Mouse (Mus musculus) ES-E14 (cell line): Measurements from ENCODE around the gene Kcnn1. TPM values are rescaled to one million over a fixed set of nuclear protein-coding genes. Genes with fewer than 3 reads are reported as not detected.

ENCODE experiments used
- DNase-seq: peaks from one replicate; pipeline ENCODE4 v3.0.0-alpha.2; 2013; ENCODE audit warnings: low read depth, low spot score
- H3K27ac ChIP-seq: 2 replicates; pipeline ENCODE4 v1.5.1; 2012; ENCODE audit warnings: low read depth, mild to moderate bottlenecking, low read length, moderate library complexity, mixed read lengths; ENCODE audit not compliant: poor library complexity, insufficient read depth, severe bottlenecking
- H3K36me3 ChIP-seq: 2 replicates; pipeline ENCODE4 v1.6.1; 2012; ENCODE audit warnings: mild to moderate bottlenecking, low read length, moderate library complexity, mixed read lengths; ENCODE audit not compliant: control insufficient read depth, poor library complexity, insufficient read depth, severe bottlenecking
- H3K4me1 ChIP-seq, 2 experiments: fragments of 150-350 bp in 1 of 2; sonication (generic) in 1 of 2; 2 replicates each; pipeline ENCODE4 v1.6.1; 2012; ENCODE audit warnings: low read length in 2 of 2, mild to moderate bottlenecking in 1 of 2, mixed read lengths in 1 of 2; ENCODE audit not compliant: control insufficient read depth in 2 of 2, insufficient read depth in 2 of 2, poor library complexity in 1 of 2
- H3K4me3 ChIP-seq, 2 experiments: fragments of 150-350 bp in 1 of 2; sonication (generic) in 1 of 2; 2 replicates each; pipeline ENCODE4 v1.5.1; 2012; ENCODE audit warnings: low read length in 2 of 2, low read depth in 1 of 2, mild to moderate bottlenecking in 1 of 2, mixed read lengths in 1 of 2; ENCODE audit not compliant: insufficient read depth in 1 of 2, poor library complexity in 1 of 2, severe bottlenecking in 1 of 2
- H3K9ac ChIP-seq: 2 replicates; pipeline ENCODE4 v1.6.1; 2012; ENCODE audit warnings: low read depth, mild to moderate bottlenecking, low read length, mixed read lengths; ENCODE audit not compliant: poor library complexity, insufficient read depth, severe bottlenecking
- H3K9me3 ChIP-seq: fragments of 150-350 bp; sonication (generic); 2 replicates; pipeline ENCODE4 v1.6.1; 2012; ENCODE audit warnings: low read depth, mild to moderate bottlenecking, low read length; ENCODE audit not compliant: control insufficient read depth, insufficient read depth
- CHD2 ChIP-seq: IDR thresholded peaks from 2 replicates; pipeline ENCODE4 v1.6.1; 2014; ENCODE audit warnings: mild to moderate bottlenecking, low read depth, low read length, inconsistent platforms
- HCFC1 ChIP-seq: IDR thresholded peaks from 2 replicates; pipeline ENCODE4 v1.6.1; 2012; ENCODE audit warnings: low read length, inconsistent platforms, borderline replicate concordance; ENCODE audit not compliant: insufficient read depth
- MAFK ChIP-seq: IDR thresholded peaks from 2 replicates; pipeline ENCODE4 v1.6.1; 2014; ENCODE audit warnings: mild to moderate bottlenecking, low read depth, low read length, inconsistent platforms; ENCODE audit not compliant: insufficient read depth
- ZC3H11A ChIP-seq: IDR thresholded peaks from 2 replicates; pipeline ENCODE4 v1.6.1; 2012; ENCODE audit warnings: low read depth, mild to moderate bottlenecking, inconsistent platforms, low read length, borderline replicate concordance
- ZNF384 ChIP-seq: IDR thresholded peaks from 2 replicates; pipeline ENCODE4 v1.6.1; 2012; ENCODE audit warnings: low read depth, low read length, inconsistent platforms
- in situ Hi-C, 2 experiments: fragments of 600-800 bp; cut with MboI; formaldehyde crosslinking; loops; one replicate each; pipeline ENCODE4 v1.15.1; 2025; ENCODE audit warnings: low sequenced_read_pairs in 2 of 2, inconsistent platforms in 1 of 2; ENCODE audit not compliant: unreplicated experiment in 2 of 2
- total RNA-seq: library from RNA; depleted of rRNA; stranded (reverse); fragments of 300-350 nt; gene quantifications from 2 replicates; pipeline ENCODE4 v1.2.3, GENCODE M21; 2012

Gene Kcnn1
- total RNA-seq, 1 experiment: 3.7 TPM

DNA sequence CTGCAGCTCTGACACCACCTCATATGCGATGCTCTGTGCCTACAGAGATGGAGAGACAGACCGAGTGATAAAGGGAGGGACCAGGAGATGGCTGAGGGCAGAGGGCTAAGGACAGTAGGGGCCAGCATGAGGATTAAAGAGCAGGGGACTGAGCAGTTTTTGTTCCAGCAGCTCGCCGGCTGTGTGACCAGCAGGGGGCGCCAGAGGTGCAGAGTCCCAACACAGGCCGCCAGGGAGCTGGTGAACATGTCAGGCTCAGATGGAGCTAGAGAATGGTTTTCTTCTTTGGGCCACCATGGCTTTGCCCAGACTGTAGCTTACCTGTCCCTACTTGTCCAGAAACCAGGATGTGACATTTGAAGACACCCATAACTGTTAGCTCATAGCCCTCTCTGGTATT is 18.5 kb downstream of the Kcnn1 start:
- Histone ChIP-seq H3K27ac (no peak overlapping the region), H3K4me1 (peaks cover 4 to 31% of the 10 kb centered on the region in 2 experiments), H3K9me3 (no peaks in the 10 kb centered on the region), H3K36me3 (no peaks in the 10 kb centered on the region), H3K4me3 (no peak overlapping the region), H3K9ac (no peak overlapping the region)
- no peak for DNase-seq
- in situ Hi-C loops: no loop called here
- TF ChIP-seq ZNF384: no peak
- peak; percentile 74; the same call in 1 of the 2 replicates for TF ChIP-seq ZC3H11A
- TF ChIP-seq CHD2: no peak

DNA sequence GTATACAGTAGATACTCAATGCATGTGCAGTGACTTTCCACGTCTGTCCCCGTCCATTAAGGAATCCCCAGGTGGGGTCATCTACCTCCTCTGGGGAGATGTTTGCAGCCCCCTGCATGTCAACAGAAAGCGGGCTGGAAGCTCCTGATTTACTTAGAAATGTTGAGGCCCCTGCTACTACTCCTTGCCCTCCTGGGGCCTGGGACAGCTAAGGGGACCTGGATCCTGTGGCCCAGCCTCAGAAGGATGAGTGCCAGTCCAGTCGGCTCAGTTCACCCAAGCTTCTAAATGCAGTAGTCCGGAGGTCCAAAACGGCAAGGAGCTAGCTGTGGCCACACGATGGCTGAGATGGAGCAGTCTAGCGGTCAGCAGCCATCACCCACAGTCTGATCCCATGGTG is 19.1 kb downstream of the Kcnn1 start:
- no peaks in the 10 kb centered on the region for H3K36me3 ChIP-seq
- H3K9ac ChIP-seq: no peak overlapping the region
- TF ChIP-seq ZC3H11A: no peak
- no peak for TF ChIP-seq CHD2
- TF ChIP-seq MAFK: no peak
- no peak for TF ChIP-seq ZNF384
- TF ChIP-seq HCFC1: no peak
- H3K4me3 ChIP-seq: no peak overlapping the region
- in situ Hi-C loops: no loop called here
- H3K4me1 ChIP-seq: peaks cover 4 to 27% of the 10 kb centered on the region in 2 experiments; a peak in 3 of 4 replicates
- no peak overlapping the region for H3K27ac ChIP-seq
- no peak for DNase-seq
- no peaks in the 10 kb centered on the region for H3K9me3 ChIP-seq

DNA sequence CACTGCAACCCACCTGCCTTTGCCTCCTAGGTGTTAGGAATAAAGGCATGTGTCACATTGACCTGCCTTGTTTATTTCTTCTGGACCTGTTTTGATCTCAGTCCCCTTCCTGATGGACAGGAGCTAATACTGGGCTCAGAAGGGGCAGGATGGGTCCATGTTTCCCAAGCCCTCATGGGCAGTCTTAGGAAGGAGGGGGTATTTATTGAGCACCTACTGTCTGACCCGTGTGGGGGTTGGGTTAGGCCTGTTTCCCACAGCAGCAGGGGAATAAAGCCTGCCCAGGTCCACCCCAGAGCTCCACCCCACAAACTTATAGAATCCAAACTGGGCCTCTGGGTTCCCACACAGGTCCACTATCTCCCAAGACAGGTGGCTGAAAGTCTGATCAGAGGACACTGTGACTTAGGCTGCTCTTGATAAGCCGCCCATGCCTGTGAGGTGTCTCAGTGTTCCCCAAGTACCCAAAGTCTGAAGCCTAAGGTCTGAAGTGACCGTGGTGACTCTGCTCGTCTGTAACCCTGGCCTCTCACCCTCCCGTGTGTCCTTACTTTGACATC is 19.8 kb downstream of the Kcnn1 start:
- H3K36me3 ChIP-seq: no peaks in the 10 kb centered on the region
- H3K4me3 ChIP-seq: no peak overlapping the region
- peaks cover 4 to 21% of the 10 kb centered on the region in 2 experiments; a peak in 3 of 4 replicates for H3K4me1 ChIP-seq
- no peaks in the 10 kb centered on the region for H3K9me3 ChIP-seq
- no peak for TF ChIP-seq ZNF384
- TF ChIP-seq MAFK: no peak
- TF ChIP-seq ZC3H11A: no peak
- TF ChIP-seq HCFC1: no peak
- TF ChIP-seq CHD2: no peak
- DNase-seq: no peak
- no peak overlapping the region for H3K27ac ChIP-seq
- in situ Hi-C loops: no loop called here
- H3K9ac ChIP-seq: no peak overlapping the region

DNA sequence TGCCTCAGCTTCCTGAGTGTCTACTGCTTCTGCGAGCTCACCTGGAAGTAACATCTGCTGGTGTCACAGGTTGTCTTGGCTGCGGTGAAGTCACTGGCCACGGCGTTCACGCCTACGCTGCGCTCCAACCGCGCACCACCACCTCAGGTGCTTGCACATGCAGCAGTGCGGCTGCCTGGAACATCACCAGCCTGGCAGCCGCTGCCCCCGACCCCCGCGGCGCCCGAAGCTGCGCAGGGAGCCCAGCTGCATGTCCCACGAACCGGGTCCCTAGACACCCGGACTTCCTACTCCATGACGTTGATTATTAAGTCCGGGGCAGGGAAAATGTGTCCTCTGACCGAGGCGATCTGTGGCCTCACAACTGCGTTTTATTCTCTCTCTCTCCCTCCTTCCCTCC is 20.6 kb downstream of the Kcnn1 start:
- Histone ChIP-seq H3K4me3 (peak overlapping the region in 1 of 2 experiments; percentile 29; a peak in 1 of 4 replicates), H3K27ac (no peak overlapping the region), H3K9ac (no peak overlapping the region), H3K9me3 (no peaks in the 10 kb centered on the region), H3K4me1 (peaks cover 4 to 15% of the 10 kb centered on the region in 2 experiments; a peak in 3 of 4 replicates), H3K36me3 (no peaks in the 10 kb centered on the region)
- TF ChIP-seq ZC3H11A (no peak), ZNF384 (no peak), CHD2 (no peak), HCFC1 (no peak), MAFK (no peak)
- no peak for DNase-seq
- in situ Hi-C loops: no loop called here
